Mouse (Mus musculus): ENCODE results near the gene Afmid. TPM values are rescaled to one million over a fixed set of nuclear protein-coding genes. Genes with fewer than 3 reads are reported as not detected.

The Afmid gene
- total RNA-seq, 4 experiments from 2014 or later: 4.2 to 9.0 (median 7.1) TPM

DNA sequence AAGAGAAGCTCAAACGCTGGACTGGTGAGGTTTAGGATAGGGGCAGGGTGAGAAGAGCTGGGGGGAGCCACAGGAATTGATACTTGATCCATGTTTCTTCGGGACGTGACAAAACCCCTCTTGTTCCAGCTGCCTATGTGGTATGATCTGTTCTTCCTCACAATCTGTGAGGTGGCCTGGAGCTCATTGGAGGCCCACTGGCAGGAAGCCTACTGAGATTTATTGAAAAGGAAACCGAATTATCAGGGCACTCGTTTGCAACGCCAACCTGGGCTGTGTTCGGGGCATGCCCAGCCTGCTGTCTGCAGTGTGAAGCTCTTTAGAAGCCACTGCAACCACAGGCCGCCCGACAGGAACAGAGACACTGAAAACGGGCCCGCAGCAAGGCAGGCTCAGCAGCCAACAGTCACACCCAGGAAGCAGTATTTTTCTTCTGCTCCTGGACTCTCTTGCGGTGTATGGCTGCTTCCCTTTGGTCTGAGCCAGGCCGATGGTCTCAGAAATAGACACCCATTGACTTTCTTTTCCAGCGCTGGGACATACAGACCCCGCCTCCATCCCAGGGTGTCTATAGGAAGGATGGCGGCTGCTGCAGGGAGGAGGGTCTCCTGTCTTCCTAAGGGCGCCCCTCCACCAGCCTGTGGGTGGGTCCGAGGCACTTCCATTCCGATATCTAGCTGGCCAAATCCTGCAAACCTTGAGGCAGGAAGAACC is 22.7 kb downstream of the Afmid start:
- DNase-seq (ENCODE audit: low spot score in 2 of 2): no peak

DNA sequence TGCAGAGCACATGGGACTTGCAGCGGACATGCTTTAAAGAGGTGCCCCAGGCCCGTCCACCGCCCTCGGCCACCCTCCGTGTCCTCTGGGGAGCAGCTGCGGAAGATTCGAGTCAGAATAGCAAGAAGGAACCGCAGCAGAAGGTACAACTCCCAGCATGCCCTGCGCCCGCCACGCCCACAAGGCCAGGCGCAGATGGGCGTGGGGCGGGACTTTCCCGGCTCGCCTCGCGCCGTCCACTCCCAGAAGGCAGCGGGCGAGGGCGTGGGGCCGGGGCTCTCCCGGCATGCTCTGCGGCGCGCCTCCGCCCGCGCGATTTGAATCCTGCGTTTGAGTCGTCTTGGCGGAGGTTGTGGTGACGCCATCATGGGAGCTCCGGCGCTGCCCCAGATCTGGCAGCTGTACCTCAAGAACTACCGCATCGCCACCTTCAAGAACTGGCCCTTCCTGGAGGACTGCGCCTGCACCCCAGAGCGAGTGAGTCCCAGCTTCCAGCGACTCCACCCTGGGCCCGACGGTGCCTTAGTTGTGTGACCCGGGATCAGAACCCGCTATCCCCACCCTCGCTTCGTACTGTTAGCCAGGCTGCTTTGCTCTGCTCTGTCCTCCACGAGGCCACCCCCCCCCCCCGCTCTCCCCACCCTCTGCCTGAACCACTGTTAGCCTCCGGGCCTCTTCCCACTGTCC is 23.4 kb downstream of the Afmid start, which contains the start of gene Birc5:
Gene Birc5 (plus strand): TSS at position 267 of the 687 bp plus-strand sequence.
- peak; percentile 89 to 94 for DNase-seq (ENCODE audit: low spot score in 2 of 2)

DNA sequence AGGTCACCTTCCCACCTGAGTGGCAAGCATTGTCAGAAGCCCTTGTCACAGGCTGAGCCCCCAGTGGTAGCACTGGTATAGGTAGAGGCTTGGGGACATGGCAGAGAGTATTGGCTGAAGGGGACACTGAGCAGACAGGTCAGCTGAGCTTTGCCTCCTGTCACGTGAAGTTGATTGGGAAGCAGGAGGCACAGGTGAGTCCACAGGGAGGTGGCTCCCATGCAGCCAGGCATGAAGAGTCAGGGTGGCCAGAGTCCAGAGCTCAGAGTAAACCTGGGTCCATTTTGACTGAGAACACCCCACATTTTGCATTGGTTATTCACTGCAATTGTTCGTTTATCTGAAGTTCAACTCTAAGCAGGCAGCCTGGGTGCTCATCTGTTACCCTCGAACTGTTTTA is 27.2 kb downstream of the Afmid start:
- no peak for DNase-seq (ENCODE audit: low spot score in 2 of 2)

DNA sequence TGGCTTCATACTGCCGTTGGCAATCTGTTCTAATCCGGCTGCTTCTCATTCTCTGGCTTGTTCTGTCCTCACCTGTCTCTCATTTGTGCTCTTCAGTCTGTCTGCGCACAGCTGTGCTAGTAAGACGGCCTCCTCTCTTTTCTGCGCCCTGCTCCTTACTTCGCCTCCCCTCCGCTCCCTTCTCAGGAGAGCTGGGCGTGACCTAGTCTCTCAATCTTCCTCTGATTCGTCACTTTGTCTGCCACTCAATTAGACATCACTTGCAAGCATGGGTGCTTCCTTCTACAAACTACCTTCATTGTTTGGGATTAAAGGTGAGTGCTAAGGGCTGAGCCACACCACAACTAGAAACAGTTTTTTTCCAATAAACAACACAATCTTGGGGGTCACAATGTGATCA is 28.5 kb downstream of the Afmid start:
- no peak for DNase-seq (ENCODE audit: low spot score in 2 of 2)

DNA sequence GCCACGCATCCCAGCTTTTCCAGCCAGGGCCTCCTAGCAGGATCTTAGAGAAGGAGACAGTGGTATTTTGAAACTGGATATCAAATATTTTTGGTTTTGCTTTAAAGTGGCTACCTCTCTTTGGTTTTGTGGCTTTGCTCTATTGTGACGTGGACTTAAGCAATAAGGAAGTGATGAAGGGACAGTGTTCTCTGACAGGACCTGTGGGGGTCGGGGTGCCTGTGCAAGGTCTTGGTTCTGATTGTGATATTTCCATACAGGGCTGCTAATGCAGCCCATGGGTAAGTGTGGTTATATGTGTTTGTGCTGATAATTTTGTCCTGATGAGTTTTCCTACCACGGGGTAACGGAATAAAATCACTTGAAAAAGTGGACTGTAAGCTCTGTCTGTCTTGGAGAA is 29.6 kb downstream of the Afmid start:
- DNase-seq (ENCODE audit: low spot score in 2 of 2): no peak

DNA sequence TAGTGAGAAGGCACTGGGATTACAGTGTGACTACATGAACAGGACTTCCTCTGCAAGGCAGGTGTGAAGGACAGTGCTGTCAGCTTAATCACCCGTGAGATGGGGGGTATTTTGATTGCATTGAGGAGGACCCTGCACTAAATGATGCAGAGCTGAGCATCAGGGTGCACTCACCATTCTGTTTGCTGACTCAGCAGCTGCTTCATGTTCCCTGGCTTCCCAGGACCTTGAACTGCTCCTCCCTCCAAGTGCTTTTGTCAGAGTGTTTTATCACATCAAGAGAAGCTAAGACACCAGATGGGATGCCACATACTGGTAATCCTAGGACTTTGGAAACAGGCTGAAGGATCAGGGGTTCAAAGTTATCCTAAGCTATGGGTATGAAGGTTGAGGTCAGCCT is 30.3 kb downstream of the Afmid start:
- no peak for DNase-seq (ENCODE audit: low spot score in 2 of 2)

DNA sequence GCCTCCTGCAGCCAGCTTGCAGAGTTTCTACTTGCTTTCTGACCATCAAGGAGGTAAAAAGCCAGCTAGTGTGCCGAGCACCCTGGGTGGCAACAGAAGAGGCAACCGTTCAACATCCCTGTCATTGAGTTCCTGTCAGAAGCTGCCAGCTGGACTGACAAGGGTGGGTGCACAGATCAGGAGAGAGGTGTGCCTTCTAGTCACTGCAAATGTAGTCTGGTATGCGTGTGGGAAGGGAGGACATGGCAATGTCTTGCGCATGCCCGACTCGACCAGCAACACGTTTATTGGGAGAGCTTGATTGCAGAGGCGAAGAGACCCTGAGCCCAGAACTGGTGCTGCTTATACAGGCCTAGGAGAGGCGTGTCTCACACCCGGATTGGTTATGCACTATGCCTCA is 31.7 kb downstream of the Afmid start:
- DNase-seq (ENCODE audit: low spot score in 2 of 2): no peak

DNA sequence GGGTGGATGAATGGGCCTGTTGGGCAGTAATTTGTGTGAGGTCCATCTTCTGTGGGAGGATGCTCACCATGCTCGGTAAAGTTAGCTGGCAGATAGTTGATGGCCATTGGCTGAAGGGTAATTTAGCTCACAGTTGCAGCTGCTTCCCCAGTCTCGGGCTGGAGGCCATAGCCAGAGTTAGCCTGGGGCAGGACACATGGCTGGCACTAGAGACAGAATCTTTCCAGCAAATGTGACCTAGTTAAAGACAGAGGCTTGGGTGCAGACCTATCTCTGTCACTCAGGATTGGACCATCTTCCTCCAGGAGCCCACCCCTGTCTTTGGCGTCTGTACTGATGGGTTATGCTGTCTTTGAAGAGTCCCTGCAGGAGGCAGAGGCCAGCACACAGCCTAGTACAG is 32.7 kb downstream of the Afmid start:
- no peak for DNase-seq (ENCODE audit: low spot score in 2 of 2)

DNA sequence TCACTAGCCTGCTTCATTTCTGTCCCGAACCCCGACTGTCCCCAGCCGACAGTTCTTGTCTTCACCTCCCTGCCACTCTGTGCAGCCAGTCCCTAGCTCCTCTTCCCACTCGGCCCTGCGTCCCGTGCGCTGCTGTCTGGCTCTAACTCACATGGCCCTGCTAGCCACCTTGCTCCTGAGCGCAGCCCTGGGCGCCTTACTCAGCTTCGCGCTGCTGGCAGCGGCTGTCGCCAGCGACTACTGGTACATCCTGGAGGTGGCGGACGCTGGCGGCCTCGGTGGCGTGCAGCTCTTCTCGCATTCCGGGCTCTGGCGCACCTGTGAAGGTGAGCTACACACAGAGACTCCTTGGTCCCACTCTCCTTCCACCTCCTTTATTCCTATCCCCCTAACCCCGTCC is 34.9 kb downstream of the Afmid start, which contains the start of gene Tmem235:
Gene Tmem235 (plus strand): TSS at position 152 of the 400 bp plus-strand sequence.
- no peak for DNase-seq (ENCODE audit: low spot score in 2 of 2)

DNA sequence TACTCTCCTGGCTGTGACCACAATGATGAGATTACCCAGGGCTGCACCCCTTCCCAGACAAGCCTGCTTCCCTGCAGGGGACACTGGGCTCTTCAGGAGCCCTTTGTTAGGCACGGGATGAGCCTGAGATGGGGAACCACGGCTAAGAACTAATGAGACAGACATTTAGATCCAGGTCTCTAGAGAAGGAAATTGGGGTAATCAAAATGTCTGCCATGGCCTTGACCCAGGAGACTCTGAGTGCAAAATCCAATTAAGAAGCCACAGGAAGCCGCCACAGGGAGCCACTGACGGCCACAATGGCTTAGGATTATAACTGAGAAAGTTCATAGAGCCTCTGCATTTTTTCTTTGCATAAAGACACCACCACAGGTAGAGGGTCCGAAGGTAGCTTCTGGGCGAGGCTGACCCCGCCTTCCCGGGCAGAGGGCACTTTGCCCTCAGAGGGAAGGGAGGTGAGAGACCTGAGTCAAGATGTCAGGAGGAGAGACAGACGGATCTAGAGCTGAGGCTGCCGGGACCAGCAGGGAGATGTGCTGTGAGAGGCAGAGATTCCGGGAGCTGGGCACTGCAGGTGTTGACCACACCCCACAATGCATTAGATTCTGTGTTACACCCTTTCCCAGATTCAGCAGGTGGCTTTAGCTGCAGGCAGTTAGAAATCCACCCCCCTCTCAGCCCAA is 37.6 kb downstream of the Afmid start:
- DNase-seq (ENCODE audit: low spot score in 2 of 2): no peak

DNA sequence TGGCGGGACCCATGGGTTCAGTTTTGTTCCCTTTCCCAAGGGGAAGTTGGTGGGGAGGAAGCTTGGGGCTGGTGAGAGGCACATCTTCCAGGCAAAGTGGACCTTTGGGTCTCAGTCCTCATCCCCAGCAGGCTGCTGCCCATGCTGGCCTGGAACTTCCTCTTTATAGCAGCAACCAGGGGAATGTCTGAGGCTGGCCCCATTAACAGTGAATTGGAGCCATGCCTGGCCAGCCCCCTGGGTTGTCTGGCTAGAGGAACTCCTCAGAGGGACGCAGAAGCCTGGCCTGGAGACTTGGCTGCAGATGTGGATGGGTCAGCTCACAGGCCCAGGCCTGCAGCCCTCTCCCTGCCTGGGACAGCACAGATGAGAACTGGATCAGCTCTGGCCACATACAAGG is 39.1 kb downstream of the Afmid start:
- no peak for DNase-seq (ENCODE audit: low spot score in 2 of 2)

DNA sequence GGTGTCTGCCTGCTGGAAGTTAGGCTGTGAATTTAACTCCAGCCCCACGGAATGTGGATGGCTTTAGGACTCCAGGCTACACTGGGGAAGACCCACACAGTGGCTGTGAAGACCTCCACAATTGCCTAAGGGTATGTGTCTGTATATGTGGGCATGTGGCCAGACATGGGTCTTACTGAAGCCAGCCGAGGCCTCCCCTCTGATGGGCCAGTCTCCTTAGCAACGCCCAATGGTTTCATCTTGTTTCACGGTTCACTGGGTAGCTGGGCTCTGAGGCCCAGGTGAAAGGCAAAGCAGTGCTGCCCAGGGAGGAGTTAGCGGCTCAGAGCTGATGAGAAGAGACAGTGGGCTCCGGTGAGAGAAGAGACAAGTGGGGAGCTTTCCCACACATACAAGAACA is 40.3 kb downstream of the Afmid start:
- no peak for DNase-seq (ENCODE audit: low spot score in 2 of 2)

DNA sequence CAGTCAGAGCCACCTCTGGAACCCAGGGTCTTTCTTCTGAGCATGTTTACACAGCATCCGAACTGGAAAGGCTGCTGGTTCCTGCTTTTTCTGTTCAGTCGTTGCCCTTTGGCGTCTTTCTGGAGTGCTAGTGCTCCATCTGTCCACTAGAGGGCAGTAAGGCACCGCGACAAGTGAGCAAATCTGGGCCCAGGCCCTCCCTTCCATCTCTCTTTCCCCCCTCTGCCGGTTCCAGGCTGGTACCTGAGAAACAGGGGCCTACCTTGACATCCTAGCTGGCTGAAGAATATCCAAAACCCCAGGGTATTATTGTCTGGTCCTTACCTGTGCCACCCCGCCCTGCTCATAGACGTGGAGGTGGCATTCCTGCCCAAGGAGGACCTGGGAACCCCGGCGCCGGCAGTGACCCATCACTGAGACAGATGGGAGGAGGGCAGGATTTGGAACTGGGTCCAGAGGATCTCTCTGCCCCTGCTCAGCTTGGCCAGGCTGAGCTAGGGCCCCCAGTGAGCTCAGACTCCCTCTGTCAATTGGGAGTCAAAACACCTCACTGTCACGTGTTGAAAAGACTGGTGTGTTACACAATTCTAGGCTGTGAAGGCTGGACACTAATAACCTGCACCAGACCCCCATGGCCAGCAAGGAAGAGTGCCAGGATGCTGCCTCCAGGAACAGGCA is 45.1 kb downstream of the Afmid start:
- peak; percentile 49 to 50 for DNase-seq (ENCODE audit: low spot score in 2 of 2)

DNA sequence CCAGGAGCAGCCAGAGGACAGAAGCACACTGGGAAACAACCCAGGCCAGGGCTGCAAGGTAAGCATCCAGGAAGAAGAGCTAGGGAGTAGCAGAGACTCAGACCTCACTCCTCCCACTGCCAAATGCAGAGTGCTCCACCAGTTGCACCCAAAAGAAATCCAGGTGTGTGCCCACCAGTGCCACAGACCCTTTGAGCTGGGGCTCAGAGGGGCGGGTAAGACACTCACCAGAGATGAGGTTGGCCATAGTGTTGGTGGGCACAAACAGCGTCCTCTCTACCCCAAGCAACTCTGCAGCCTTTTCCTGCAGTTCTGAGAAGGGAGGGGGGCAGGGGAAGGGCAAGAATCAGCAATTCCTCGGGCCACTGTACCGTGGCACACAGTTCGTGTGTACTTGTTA is 45.7 kb downstream of the Afmid start:
- no peak for DNase-seq (ENCODE audit: low spot score in 2 of 2)

DNA sequence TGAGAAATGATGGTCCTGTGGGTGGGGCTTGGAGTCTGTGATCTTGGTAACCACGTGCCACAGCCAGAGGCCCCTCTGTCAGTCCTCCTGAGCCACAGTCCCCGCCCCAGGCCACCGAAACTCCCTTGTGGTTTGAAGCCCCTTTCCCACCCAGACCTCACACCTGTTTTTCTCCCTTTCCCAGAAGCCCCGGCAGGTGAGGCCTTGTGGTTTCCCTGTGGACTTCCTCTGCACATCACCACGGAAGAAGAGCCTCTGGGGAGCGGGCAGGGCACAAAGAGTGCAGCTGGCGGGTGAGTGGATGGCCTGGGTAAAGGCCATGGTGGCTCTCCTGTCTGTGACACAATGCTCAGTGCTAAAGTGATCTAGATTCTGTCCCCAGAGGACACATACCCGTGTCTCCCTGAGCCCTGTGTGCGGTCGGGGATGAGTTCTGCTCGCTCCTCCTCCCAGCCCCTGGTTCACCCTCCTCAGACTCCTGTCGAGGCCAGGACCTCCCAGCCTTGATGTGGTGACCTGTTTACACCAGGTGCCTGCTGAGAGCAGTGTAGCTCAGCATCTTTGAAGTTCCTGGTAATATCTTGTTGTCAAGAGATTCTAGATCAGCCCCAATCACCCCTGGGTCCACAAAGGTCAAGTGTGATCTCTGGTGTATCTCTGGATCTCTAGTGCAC is 46.3 kb downstream of the Afmid start:
- no peak for DNase-seq (ENCODE audit: low spot score in 2 of 2)

DNA sequence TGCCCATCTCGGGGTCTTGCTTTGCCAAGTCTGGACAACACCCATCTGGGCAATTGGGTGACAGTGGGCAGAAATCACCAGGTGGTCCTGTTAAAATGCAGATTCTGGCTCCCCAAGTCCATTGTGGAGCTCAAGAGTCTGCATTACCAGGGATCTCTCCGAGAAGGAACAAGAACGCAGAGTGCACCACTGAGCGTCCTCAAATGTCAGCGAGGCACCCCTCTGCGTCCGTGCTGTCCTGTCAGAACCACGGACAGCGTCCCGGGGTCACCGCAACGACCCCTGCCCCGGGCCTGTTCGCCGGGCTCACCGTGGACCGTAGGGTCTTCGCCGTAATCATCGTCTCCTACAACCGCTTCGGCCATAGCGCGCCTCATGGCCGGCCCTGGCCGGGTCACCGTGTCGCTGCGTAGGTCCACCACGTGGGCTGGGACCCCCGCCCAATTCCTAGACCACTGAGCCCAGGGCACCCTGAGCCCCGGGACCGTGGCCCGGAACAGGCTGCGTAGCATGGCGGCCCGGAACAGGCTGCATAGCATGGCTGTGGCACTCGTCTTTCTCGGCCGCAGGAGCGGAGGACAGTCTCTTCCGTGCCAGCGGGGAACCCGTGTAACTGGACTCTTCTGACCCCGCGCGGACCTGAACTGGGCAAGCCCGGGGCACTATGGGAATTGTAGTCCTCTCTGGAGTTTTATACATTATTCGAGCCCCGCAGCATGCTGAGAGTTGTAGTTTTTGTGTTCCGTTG is 47.3 kb downstream of the Afmid start, which contains the start of gene Tha1:
Gene Tha1 (minus strand): TSS at position 621 of the 748 bp plus-strand sequence.
- peak; percentile 58 to 71 for DNase-seq (ENCODE audit: low spot score in 2 of 2)

DNA sequence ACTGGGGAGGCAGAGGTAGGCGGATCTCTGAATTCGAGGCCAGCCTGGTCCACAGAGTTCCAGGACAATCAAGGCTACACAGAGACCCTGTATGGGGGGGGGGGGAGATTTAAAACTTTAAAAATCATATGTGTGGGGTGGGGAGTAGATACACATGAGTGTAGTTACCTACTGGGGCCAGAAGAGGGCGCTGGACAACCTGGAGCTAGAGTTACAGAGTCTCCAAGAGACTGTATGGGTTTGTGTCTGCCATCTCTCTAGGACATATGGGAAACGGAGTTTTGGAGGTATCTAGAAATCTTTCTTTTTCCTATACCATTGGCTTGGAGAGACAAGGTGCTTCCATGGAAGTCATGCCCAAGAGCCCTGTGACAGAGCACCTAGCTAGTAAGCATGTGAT is 48.7 kb downstream of the Afmid start:
- no peak for DNase-seq (ENCODE audit: low spot score in 2 of 2)

DNA sequence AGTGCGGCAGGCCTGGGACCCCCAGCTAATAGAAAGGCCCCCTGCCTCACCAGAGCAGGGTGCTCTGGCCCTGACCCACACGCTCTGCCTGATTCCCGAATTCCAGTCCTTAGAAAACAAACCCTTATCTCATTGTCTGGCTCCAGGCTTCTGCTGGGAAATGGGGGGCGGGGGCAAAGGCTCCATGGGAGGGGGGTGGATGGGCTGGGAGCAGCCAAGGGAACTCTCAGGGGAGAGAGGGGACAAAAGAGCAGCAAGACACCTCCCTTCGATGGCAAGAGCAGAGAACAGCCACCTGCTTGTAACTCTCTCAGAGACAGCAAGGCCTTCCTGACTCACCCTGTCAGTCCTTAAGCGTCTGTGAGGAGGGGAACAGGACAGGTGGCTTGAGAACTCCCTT is 50.0 kb downstream of the Afmid start:
- DNase-seq (ENCODE audit: low spot score in 2 of 2): no peak

DNA sequence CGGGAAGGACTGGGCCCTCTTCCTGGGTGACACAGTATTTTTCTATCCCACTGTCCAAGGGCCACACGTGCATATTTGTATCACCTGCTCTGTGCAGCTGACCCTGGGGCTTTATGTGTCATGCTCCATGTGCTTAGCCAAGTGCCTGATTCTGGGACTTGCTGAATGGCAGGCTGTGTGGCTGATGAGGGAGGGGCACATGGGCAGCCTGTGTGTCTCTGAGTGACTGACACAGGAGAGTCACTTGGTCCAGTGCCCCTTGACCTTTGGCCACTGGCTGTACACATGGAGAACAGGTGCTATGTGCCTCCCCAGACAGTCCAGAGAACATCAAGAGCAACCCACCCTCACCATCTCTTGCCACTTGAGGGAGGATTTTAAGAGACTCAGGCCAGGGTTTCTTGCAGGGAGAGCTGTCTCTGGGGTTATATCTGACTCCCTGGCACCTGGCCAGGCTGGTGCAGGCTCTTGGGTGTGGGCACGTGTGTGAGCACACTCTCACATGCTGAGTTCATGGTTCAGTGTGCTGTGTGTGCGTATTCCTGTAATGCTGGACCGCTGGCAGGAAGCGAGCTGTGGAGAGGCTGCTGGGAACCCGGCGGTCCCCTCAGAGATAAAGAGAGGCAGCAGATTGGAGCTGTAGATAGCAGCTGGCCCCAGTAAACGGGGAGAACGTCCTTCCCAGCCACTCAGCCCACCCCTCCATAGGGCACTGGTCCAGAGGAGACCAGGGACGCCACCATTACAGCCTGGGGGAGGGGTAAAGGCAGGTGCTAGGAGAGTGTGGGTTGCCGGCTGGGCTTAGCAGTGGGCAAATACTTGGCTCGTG is 52.4 kb downstream of the Afmid start:
- DNase-seq (ENCODE audit: low spot score in 2 of 2): no peak

DNA sequence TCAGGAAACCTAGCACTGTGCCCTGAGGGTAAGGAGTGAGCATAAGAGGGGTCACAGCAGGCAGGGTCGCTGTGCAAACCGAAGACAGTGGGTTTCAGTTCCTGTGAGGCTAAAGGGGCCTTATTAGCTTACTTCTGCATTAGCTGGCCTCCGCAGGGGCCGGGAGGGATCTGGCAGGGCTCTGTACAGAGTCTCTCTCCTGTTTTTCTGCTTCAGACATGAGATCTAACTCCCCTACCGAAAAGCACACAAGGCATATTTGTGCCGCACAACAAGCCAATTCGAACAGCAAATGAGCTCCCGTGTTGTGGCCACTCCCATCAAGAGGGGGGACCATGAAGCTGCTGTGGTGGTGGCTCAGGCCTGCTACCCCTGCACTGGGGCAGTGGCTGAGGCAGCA is 53.2 kb downstream of the Afmid start:
- DNase-seq (ENCODE audit: low spot score in 2 of 2): no peak

All from left cerebral cortex, adult 8-10 months (tissue).